10 mouse cellular contexts compared by ENCODE assay signal in the genomic region with DNA sequence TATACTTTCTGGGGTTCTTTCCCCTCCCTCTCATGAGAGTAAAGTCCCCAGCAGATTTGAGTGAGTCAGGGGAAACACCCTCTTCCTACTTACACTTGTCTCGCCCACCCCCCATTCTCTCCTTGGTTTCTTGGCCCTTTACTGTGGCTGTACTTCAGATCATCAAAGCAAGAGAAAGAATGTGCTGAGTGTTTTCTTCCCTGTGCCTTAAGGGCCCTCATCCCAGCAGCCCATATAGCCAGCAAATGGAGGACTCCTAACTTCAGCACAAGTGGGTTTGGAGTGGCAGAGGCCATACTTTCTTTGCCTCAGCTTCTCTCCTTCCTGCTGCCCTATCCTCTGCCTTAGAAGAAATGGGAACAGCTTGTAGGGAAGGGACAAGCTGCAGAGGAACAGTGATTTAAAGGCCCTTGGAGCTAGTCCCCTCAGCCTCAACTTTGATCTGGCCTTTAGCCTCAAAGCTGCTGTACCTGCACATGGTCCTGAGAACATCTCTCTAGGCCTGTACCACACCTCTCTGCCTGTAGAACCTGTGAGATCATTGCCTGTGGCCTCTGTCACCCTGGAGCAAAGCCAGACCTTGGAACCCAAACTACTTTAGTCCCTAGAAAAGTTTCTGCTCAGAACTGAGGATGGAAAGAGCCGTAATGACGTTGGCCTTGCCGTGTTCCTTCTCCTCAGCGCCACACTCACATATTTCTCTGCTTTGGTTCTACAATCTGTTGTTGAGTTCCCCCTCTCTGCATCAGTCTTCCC. TPM values are rescaled to one million over a fixed set of nuclear protein-coding genes. Genes with fewer than 3 reads are reported as not detected.
DNase-seq lines count a peak whose midpoint lies in the region; ATAC-seq and TF ChIP-seq lines count a peak whose summit lies in the region.
"Had no signal": no experiment of that assay in that cellular context is flagged by ENCODE, and none has a peak within 500 bp of the region (broad histone marks: within the 10 kb centered on the region; RNA-seq: fewer than 3 reads in every experiment).

No protein-coding gene starts in this region.

- peaks cover 27% of the 10 kb centered on the region for H3K36me3 ChIP-seq in liver, embryonic 16.5 days (ENCODE audit: control insufficient read depth, insufficient read depth)
- peaks cover 58% of the 10 kb centered on the region for H3K36me3 ChIP-seq in liver, embryonic 12.5 days
- peaks cover 25% of the 10 kb centered on the region for H3K36me3 ChIP-seq in forebrain, embryonic 14.5 days (ENCODE audit: control insufficient read depth, insufficient read depth, low read length)
- H3K36me3 ChIP-seq in limb, embryonic 12.5 days: peaks cover 16% of the 10 kb centered on the region
- no peaks in the 10 kb centered on the region for H3K36me3 ChIP-seq in neural tube, embryonic 14.5 days (ENCODE audit: control insufficient read depth, insufficient read depth, low read length)
- peaks cover 25% of the 10 kb centered on the region for H3K36me3 ChIP-seq in thymus, adult 2 months (ENCODE audit: control insufficient read depth, insufficient read depth, low read length)

- no peak overlapping the region for H3K4me2 ChIP-seq in liver, embryonic 16.5 days (ENCODE audit: low read depth, low read length)
- no peak overlapping the region for H3K4me2 ChIP-seq in liver, embryonic 12.5 days
- peak overlapping the region; percentile 57 for H3K4me2 ChIP-seq in forebrain, embryonic 14.5 days (ENCODE audit: low read length)
- H3K4me2 ChIP-seq in limb, embryonic 12.5 days: peak overlapping the region; percentile 57
- peak overlapping the region; percentile 7; the same call in 1 of the 2 replicates for H3K4me2 ChIP-seq in neural tube, embryonic 14.5 days (ENCODE audit: low read depth, low read length)

- H3K27ac ChIP-seq in liver, embryonic 16.5 days (ENCODE audit: low read length): no peak overlapping the region
- no peak overlapping the region for H3K27ac ChIP-seq in liver, embryonic 12.5 days
- peak overlapping the region; percentile 99 for H3K27ac ChIP-seq in forebrain, embryonic 14.5 days (ENCODE audit: low read depth, low read length)
- peak overlapping the region; percentile 98 for H3K27ac ChIP-seq in limb, embryonic 12.5 days
- H3K27ac ChIP-seq in neural tube, embryonic 14.5 days (ENCODE audit: low read depth, low read length): peak overlapping the region; percentile 100
- H3K27ac ChIP-seq in thymus, adult 2 months (ENCODE audit: control insufficient read depth, insufficient read depth, low read length): no peak overlapping the region
- H3K27ac ChIP-seq: liver, embryonic 14.5 days had no signal

- TF ChIP-seq POLR2A in thymus, adult 2 months (IDR thresholded peaks at IDR 0.05; ENCODE audit: control insufficient read depth, extremely low read depth, insufficient read depth, low read length, poor library complexity): no peak

- H3K9ac ChIP-seq in liver, embryonic 16.5 days (ENCODE audit: low read depth, low read length): no peak overlapping the region
- no peak overlapping the region for H3K9ac ChIP-seq in liver, embryonic 12.5 days
- H3K9ac ChIP-seq in forebrain, embryonic 14.5 days (ENCODE audit: low read length): peak overlapping the region; percentile 64
- 0 out of 2 replicates have a peak overlapping the region, but pooled peaks have one; percentile 1 for H3K9ac ChIP-seq in limb, embryonic 12.5 days (replicated peaks)
- no peak overlapping the region for H3K9ac ChIP-seq in neural tube, embryonic 14.5 days (replicated peaks; ENCODE audit: low read depth, low read length)
- H3K9ac ChIP-seq: liver, embryonic 14.5 days had no signal

- no peaks in the 10 kb centered on the region for H3K9me3 ChIP-seq in liver, embryonic 16.5 days (replicated peaks; ENCODE audit: control insufficient read depth, low read length)
- no peaks in the 10 kb centered on the region for H3K9me3 ChIP-seq in liver, embryonic 12.5 days (replicated peaks)
- H3K9me3 ChIP-seq in forebrain, embryonic 14.5 days (replicated peaks; ENCODE audit: control insufficient read depth, low read length): no peaks in the 10 kb centered on the region
- no peaks in the 10 kb centered on the region for H3K9me3 ChIP-seq in limb, embryonic 12.5 days
- H3K9me3 ChIP-seq in neural tube, embryonic 14.5 days (ENCODE audit: control insufficient read depth, low read length): no peaks in the 10 kb centered on the region

- H3K4me3 ChIP-seq in liver, embryonic 16.5 days (ENCODE audit: low read depth, low read length): no peak overlapping the region
- H3K4me3 ChIP-seq in liver, embryonic 12.5 days: no peak overlapping the region
- H3K4me3 ChIP-seq in forebrain, embryonic 14.5 days (ENCODE audit: low read depth, low read length): no peak overlapping the region
- no peak overlapping the region for H3K4me3 ChIP-seq in limb, embryonic 12.5 days (replicated peaks)
- no peak overlapping the region for H3K4me3 ChIP-seq in neural tube, embryonic 14.5 days (ENCODE audit: low read depth, low read length)
- no peak overlapping the region for H3K4me3 ChIP-seq in thymus, adult 2 months (ENCODE audit: control insufficient read depth, insufficient read depth, low read length)

- intact Hi-C loops in left cerebral cortex, postnatal 36 days (cut with DNase I): no loop called here

- 0 out of 2 replicates have a peak, but pooled peaks have one; percentile 39 for ATAC-seq in liver, embryonic 16.5 days (ENCODE audit: low read depth)
- no peak for ATAC-seq in liver, embryonic 12.5 days
- no peak for ATAC-seq in forebrain, embryonic 14.5 days
- ATAC-seq in limb, embryonic 12.5 days (ENCODE audit: insufficient number of reproducible peaks, insufficient read depth, low FRiP score, low TSS enrichment, low read depth): no peak
- ATAC-seq in neural tube, embryonic 14.5 days (ENCODE audit: low read depth): no peak

- DNase-seq in forebrain, embryonic 14.5 days (ENCODE audit: low spot score): no peak
- DNase-seq in thymus, adult 2 months: no peak
- no peak for DNase-seq in left cerebral cortex, adult 18-20 months (ENCODE audit: low spot score in 2 of 2)
- no peak for DNase-seq in left cerebral cortex, postnatal 36 days (ENCODE audit: low spot score in 2 of 2)
- DNase-seq: thymus, postnatal 36 days had no signal

- 85% methylated on average over 5 of the region's 5 CpGs for WGBS in liver, embryonic 16.5 days (ENCODE audit: insufficient replicate concordance)
- 81% methylated on average over 5 of the region's 5 CpGs for WGBS in liver, embryonic 12.5 days (ENCODE audit: insufficient replicate concordance)
- 54% methylated on average over 5 of the region's 5 CpGs for WGBS in forebrain, embryonic 14.5 days
- 48% methylated on average over 5 of the region's 5 CpGs for WGBS in limb, embryonic 12.5 days
- WGBS in neural tube, embryonic 14.5 days: 50% methylated on average over 5 of the region's 5 CpGs
- WGBS in thymus, adult 2 months: 89% methylated on average over 5 of the region's 5 CpGs

- no peak for TF ChIP-seq CTCF in thymus, adult 2 months (IDR thresholded peaks at IDR 0.05; ENCODE audit: borderline replicate concordance, control insufficient read depth, extremely low read depth, insufficient read depth, low read length, poor library complexity)

- peaks cover 7% of the 10 kb centered on the region for H3K27me3 ChIP-seq in liver, embryonic 16.5 days (ENCODE audit: control insufficient read depth, insufficient read depth, low read depth, low read length)
- peaks cover 25% of the 10 kb centered on the region for H3K27me3 ChIP-seq in liver, embryonic 12.5 days (replicated peaks)
- no peaks in the 10 kb centered on the region for H3K27me3 ChIP-seq in forebrain, embryonic 14.5 days (replicated peaks; ENCODE audit: control insufficient read depth, insufficient read depth, low read length)
- H3K27me3 ChIP-seq in limb, embryonic 12.5 days: no peaks in the 10 kb centered on the region
- no peaks in the 10 kb centered on the region for H3K27me3 ChIP-seq in neural tube, embryonic 14.5 days (ENCODE audit: control insufficient read depth, insufficient read depth, low read length)
- no peaks in the 10 kb centered on the region for H3K27me3 ChIP-seq in thymus, adult 2 months (ENCODE audit: control insufficient read depth, insufficient read depth, low read length)

- peaks cover 3% of the 10 kb centered on the region; the same call in 1 of the 2 replicates for H3K4me1 ChIP-seq in liver, embryonic 16.5 days (ENCODE audit: control insufficient read depth, low read depth, low read length)
- peaks cover 40% of the 10 kb centered on the region for H3K4me1 ChIP-seq in liver, embryonic 12.5 days
- peaks cover 74% of the 10 kb centered on the region for H3K4me1 ChIP-seq in forebrain, embryonic 14.5 days (ENCODE audit: control insufficient read depth, insufficient read depth, low read length)
- H3K4me1 ChIP-seq in limb, embryonic 12.5 days (replicated peaks): peaks cover 96% of the 10 kb centered on the region
- peaks cover 88% of the 10 kb centered on the region for H3K4me1 ChIP-seq in neural tube, embryonic 14.5 days (ENCODE audit: control insufficient read depth, insufficient read depth, low read length)
- peaks cover 7% of the 10 kb centered on the region; the same call in 1 of the 2 replicates for H3K4me1 ChIP-seq in thymus, adult 2 months (replicated peaks; ENCODE audit: control insufficient read depth, insufficient read depth, low read length)

RNA-seq across cellular contexts. Expression of a gene that starts 11.4 kb away (rescaled TPM):
- 1.0 and 1.1 TPM in 2 replicates for polyA plus RNA-seq in liver, embryonic 16.5 days (2015; fragmentation: Nextera tagmentation; extraction: Ambion mirVana)
- polyA plus RNA-seq in liver, embryonic 12.5 days (2016; fragmentation: Nextera tagmentation; extraction: Ambion mirVana): 0.75 and 0.78 TPM in 2 replicates
- 0.39 and 0.47 TPM in 2 replicates for polyA plus RNA-seq in forebrain, embryonic 14.5 days (2014; fragmentation: Nextera tagmentation; extraction: Ambion mirVana)
- polyA plus RNA-seq in limb, embryonic 12.5 days (2016; fragmentation: Nextera tagmentation; extraction: Ambion mirVana): 0.31 and 0.44 TPM in 2 replicates
- polyA plus RNA-seq in neural tube, embryonic 14.5 days (2014; fragmentation: Nextera tagmentation; extraction: Ambion mirVana): 0.35 and 0.40 TPM in 2 replicates
- 0.28 and 0.45 TPM in 2 replicates for polyA plus RNA-seq in thymus, adult 2 months (2012; rRNA removed)
- 1 to 10 TPM in 1 of 2 experiments, under 1 TPM in 1; 0.42 to 1.0 TPM for total RNA-seq in left cerebral cortex, adult 18-20 months (2021)
- under 1 TPM; 0.42 to 0.45 TPM for total RNA-seq in left cerebral cortex, postnatal 36 days (2021)

RNA-seq across cellular contexts. Expression of a gene that starts 26.5 kb away (rescaled TPM):
- polyA plus RNA-seq in liver, embryonic 16.5 days (2015; fragmentation: Nextera tagmentation; extraction: Ambion mirVana): 194 TPM in 2 replicates
- polyA plus RNA-seq in liver, embryonic 12.5 days (2016; fragmentation: Nextera tagmentation; extraction: Ambion mirVana): 246 and 250 TPM in 2 replicates
- polyA plus RNA-seq in forebrain, embryonic 14.5 days (2014; fragmentation: Nextera tagmentation; extraction: Ambion mirVana): 261 and 271 TPM in 2 replicates
- 252 and 259 TPM in 2 replicates for polyA plus RNA-seq in limb, embryonic 12.5 days (2016; fragmentation: Nextera tagmentation; extraction: Ambion mirVana)
- 195 and 216 TPM in 2 replicates for polyA plus RNA-seq in neural tube, embryonic 14.5 days (2014; fragmentation: Nextera tagmentation; extraction: Ambion mirVana)
- polyA plus RNA-seq in thymus, adult 2 months (2012; rRNA removed): 106 and 124 TPM in 2 replicates
- 10 to 100 TPM; 93.5 to 97.5 TPM for total RNA-seq in left cerebral cortex, adult 18-20 months (2021)
- 10 to 100 TPM; 87.8 to 95.9 TPM for total RNA-seq in left cerebral cortex, postnatal 36 days (2021)

RNA-seq across cellular contexts. Expression of a gene that starts 40.8 kb away (rescaled TPM):
- polyA plus RNA-seq in liver, embryonic 16.5 days (2015; fragmentation: Nextera tagmentation; extraction: Ambion mirVana): 202 and 220 TPM in 2 replicates
- polyA plus RNA-seq in liver, embryonic 12.5 days (2016; fragmentation: Nextera tagmentation; extraction: Ambion mirVana): 168 TPM in 2 replicates
- polyA plus RNA-seq in forebrain, embryonic 14.5 days (2014; fragmentation: Nextera tagmentation; extraction: Ambion mirVana): 0.42 and 1.1 TPM in 2 replicates
- 4.6 and 4.7 TPM in 2 replicates for polyA plus RNA-seq in limb, embryonic 12.5 days (2016; fragmentation: Nextera tagmentation; extraction: Ambion mirVana)
- 1.9 and 2.0 TPM in 2 replicates for polyA plus RNA-seq in neural tube, embryonic 14.5 days (2014; fragmentation: Nextera tagmentation; extraction: Ambion mirVana)
- polyA plus RNA-seq in thymus, adult 2 months (2012; rRNA removed): 4.9 and 7.3 TPM in 2 replicates
- under 1 TPM in 1 of 2 experiments, not detected in 1; 0.40 TPM for total RNA-seq in left cerebral cortex, adult 18-20 months (2021)
- total RNA-seq in left cerebral cortex, postnatal 36 days (2021): not detected

RNA-seq across cellular contexts. Expression of a gene that starts 40.9 kb away (rescaled TPM):
- polyA plus RNA-seq in liver, embryonic 16.5 days (2015; fragmentation: Nextera tagmentation; extraction: Ambion mirVana): 5.5 and 7.0 TPM in 2 replicates
- polyA plus RNA-seq in liver, embryonic 12.5 days (2016; fragmentation: Nextera tagmentation; extraction: Ambion mirVana): 7.7 and 8.2 TPM in 2 replicates
- polyA plus RNA-seq in forebrain, embryonic 14.5 days (2014; fragmentation: Nextera tagmentation; extraction: Ambion mirVana): 11.7 and 13.9 TPM in 2 replicates
- polyA plus RNA-seq in limb, embryonic 12.5 days (2016; fragmentation: Nextera tagmentation; extraction: Ambion mirVana): 11.2 and 13.3 TPM in 2 replicates
- 19.2 and 20.7 TPM in 2 replicates for polyA plus RNA-seq in neural tube, embryonic 14.5 days (2014; fragmentation: Nextera tagmentation; extraction: Ambion mirVana)
- polyA plus RNA-seq in thymus, adult 2 months (2012; rRNA removed): 18.6 and 20.7 TPM in 2 replicates
- 10 to 100 TPM; 72.0 to 79.3 TPM for total RNA-seq in left cerebral cortex, adult 18-20 months (2021)
- 10 to 100 TPM; 64.4 to 73.5 TPM for total RNA-seq in left cerebral cortex, postnatal 36 days (2021)

RNA-seq across cellular contexts. Expression of a gene that starts 58.8 kb away (rescaled TPM):
- 174 and 193 TPM in 2 replicates for polyA plus RNA-seq in liver, embryonic 16.5 days (2015; fragmentation: Nextera tagmentation; extraction: Ambion mirVana)
- 584 and 591 TPM in 2 replicates for polyA plus RNA-seq in liver, embryonic 12.5 days (2016; fragmentation: Nextera tagmentation; extraction: Ambion mirVana)
- polyA plus RNA-seq in forebrain, embryonic 14.5 days (2014; fragmentation: Nextera tagmentation; extraction: Ambion mirVana): 790 and 857 TPM in 2 replicates
- polyA plus RNA-seq in limb, embryonic 12.5 days (2016; fragmentation: Nextera tagmentation; extraction: Ambion mirVana): 1,378 and 1,438 TPM in 2 replicates
- 635 and 713 TPM in 2 replicates for polyA plus RNA-seq in neural tube, embryonic 14.5 days (2014; fragmentation: Nextera tagmentation; extraction: Ambion mirVana)
- 155 and 178 TPM in 2 replicates for polyA plus RNA-seq in thymus, adult 2 months (2012; rRNA removed)
- total RNA-seq in left cerebral cortex, adult 18-20 months (2021): 100 to 1,000 TPM; 232 to 268 TPM
- total RNA-seq in left cerebral cortex, postnatal 36 days (2021): 100 to 1,000 TPM; 199 to 232 TPM

Comparison
In these comparisons a context has a peak if more than half of its experiments do, and no peak if none do; other contexts are left out.
1. H3K27ac ChIP-seq: peak in forebrain, embryonic 14.5 days (single experiment), limb, embryonic 12.5 days (single experiment) and neural tube, embryonic 14.5 days (single experiment); none in liver, embryonic 16.5 days (single experiment), liver, embryonic 12.5 days (single experiment) and thymus, adult 2 months (single experiment).
2. H3K4me2 ChIP-seq: peak in forebrain, embryonic 14.5 days (single experiment), limb, embryonic 12.5 days (single experiment) and neural tube, embryonic 14.5 days (single experiment); none in liver, embryonic 16.5 days (single experiment) and liver, embryonic 12.5 days (single experiment).
3. H3K9ac ChIP-seq: peak in forebrain, embryonic 14.5 days (single experiment) and limb, embryonic 12.5 days (single experiment); none in liver, embryonic 16.5 days (single experiment), liver, embryonic 12.5 days (single experiment) and neural tube, embryonic 14.5 days (single experiment).
4. RNA of a gene that starts 40.8 kb away (polyA plus RNA-seq): 202 to 220 TPM in liver, embryonic 16.5 days and 168 TPM in liver, embryonic 12.5 days; 4.9 to 7.3 TPM in thymus, adult 2 months, 4.6 to 4.7 TPM in limb, embryonic 12.5 days, 1.9 to 2.0 TPM in neural tube, embryonic 14.5 days and 0.42 to 1.1 TPM in forebrain, embryonic 14.5 days; every median in the first group is over 10 times any median in the second.